Mouse (Mus musculus) spleen, embryonic (tissue): ENCODE data around the gene Olfr494.

ENCODE experiments used
- CTCF ChIA-PET: fragments of 350-600 bp; sonication (Branson Sonifier 250); formaldehyde crosslinking; loops from one replicate; lab custom pipeline; 2022; lab: Charles Lee

Olfr494 gene

DNA sequence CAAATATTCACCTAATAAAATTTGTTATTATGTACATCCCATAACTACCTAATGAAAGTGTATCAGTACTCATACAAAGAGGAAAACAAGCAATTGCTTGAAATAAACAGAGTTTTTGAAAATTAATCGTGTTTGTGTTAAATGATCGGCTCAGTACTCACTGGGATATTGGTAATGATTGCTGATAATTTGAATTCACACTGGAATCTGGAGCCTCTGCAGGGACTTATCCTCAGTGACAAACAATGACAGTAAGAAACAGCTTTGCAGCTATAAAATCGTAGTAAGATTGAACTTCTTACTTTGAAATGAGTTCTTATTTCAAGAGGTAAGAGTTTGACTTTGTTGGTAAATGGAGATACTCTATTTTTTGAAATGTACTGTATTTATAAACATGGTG is at the start of gene Olfr494:
Gene Olfr494 (plus strand): TSS at position 301 of the 400 bp plus-strand sequence.
- CTCF ChIA-PET = no interaction called here

DNA sequence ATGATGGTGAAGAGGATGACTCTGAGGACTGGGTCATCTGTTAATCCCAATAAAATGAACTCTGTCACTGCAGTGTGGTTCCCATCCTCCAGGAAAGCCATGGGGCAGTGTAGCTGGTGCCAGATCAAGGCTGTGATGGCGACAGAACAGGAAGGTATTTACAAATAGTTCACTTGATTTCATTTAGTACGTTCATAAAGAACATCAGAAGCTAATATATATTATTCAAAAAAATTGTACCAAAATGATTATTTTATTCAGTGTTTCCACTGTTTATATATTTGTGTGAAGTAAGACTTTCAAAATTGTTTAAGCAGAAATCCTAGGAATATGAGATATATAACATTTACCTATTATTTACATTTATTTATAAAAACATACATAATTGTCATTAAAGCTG is 41.6 kb upstream of the Olfr494 start, which contains the start of gene Olfr492:
Gene Olfr492 (minus strand): TSS at position 101 of the 400 bp plus-strand sequence.
- CTCF ChIA-PET = no interaction called here

GRCm38 (mm10) chr7:108346879-108347278 is 18.3 kb upstream of the Olfr494 start, which contains the start of gene Olfr493:
TSS of gene Olfr493 (minus strand) at chr7:108346979.
- CTCF ChIA-PET = no interaction called here

- CTCF ChIA-PET = no interaction called here
Measured at GRCm38 (mm10) chr7:108392867-108393266, 27.7 kb downstream of the Olfr494 start, which contains the start of gene Olfr495. TSS of gene Olfr495 (plus strand) at chr7:108393167.
